In genomic region chr12:112103179-112103578, GRCm38 (mm10) we compare ENCODE assay signal across 26 mouse cellular contexts. TPM values are rescaled to one million over a fixed set of nuclear protein-coding genes. Genes with fewer than 3 reads are reported as not detected.
A peak's percentile ranks its signal among the peaks of the same experiment; 100 is the strongest.
DNase-seq lines count a peak whose midpoint lies in the region; ATAC-seq and TF ChIP-seq lines count a peak whose summit lies in the region.
"Had no signal": no experiment of that assay in that cellular context is flagged by ENCODE, and none has a peak within 500 bp of the region (broad histone marks: within the 10 kb centered on the region; RNA-seq: fewer than 3 reads in every experiment).

No protein-coding gene starts in this region.

- H3K4me2 ChIP-seq in heart, embryonic 13.5 days = no peak overlapping the region
- H3K4me2 ChIP-seq in liver, embryonic 14.5 days (ENCODE audit: low read depth) = no peak overlapping the region
- no peak overlapping the region for H3K4me2 ChIP-seq in hindbrain, embryonic 14.5 days (replicated peaks)
- H3K4me2 ChIP-seq: embryonic facial prominence, embryonic 15.5 days; hindbrain, embryonic 15.5 days had no signal

- TF ChIP-seq CTCF in liver, embryonic 14.5 days (IDR thresholded peaks at IDR 0.05; ENCODE audit: low read depth) = no peak

- 73% methylated on average over 5 of the region's 5 CpGs for WGBS in heart, embryonic 13.5 days
- WGBS in liver, embryonic 14.5 days (ENCODE audit: insufficient replicate concordance) = 68% methylated on average over 5 of the region's 5 CpGs
- WGBS in hindbrain, embryonic 14.5 days = 89% methylated on average over 5 of the region's 5 CpGs

- peaks cover 13% of the 10 kb centered on the region for H3K4me1 ChIP-seq in heart, embryonic 13.5 days
- peaks cover 0 to 3% of the 10 kb centered on the region in 2 experiments; a peak in 2 of 4 replicates for H3K4me1 ChIP-seq in liver, embryonic 14.5 days (replicated peaks; ENCODE audit: control insufficient read depth in 2 of 2, insufficient read depth in 2 of 2, low read length in 1 of 2)
- no peaks in the 10 kb centered on the region for H3K4me1 ChIP-seq in hindbrain, embryonic 14.5 days (replicated peaks; ENCODE audit: control insufficient read depth, insufficient read depth, low read length)
- H3K4me1 ChIP-seq: hindbrain, embryonic 15.5 days had no signal

- intact Hi-C loops in heart, postnatal 36 days (cut with DNase I) = no loop called here

- H3K36me3 ChIP-seq in heart, embryonic 13.5 days = no peaks in the 10 kb centered on the region
- H3K36me3 ChIP-seq in liver, embryonic 14.5 days (replicated peaks; ENCODE audit: control insufficient read depth, insufficient read depth, low read depth) = no peaks in the 10 kb centered on the region
- no peaks in the 10 kb centered on the region for H3K36me3 ChIP-seq in hindbrain, embryonic 14.5 days (replicated peaks; ENCODE audit: control insufficient read depth, insufficient read depth)
- H3K36me3 ChIP-seq: embryonic facial prominence, embryonic 15.5 days; forebrain, embryonic 10.5 days; hindbrain, embryonic 10.5 days; hindbrain, embryonic 15.5 days had no signal

- no peaks in the 10 kb centered on the region for H3K9me3 ChIP-seq in heart, embryonic 13.5 days
- no peaks in the 10 kb centered on the region for H3K9me3 ChIP-seq in liver, embryonic 14.5 days (ENCODE audit: control insufficient read depth, low read length)
- no peaks in the 10 kb centered on the region for H3K9me3 ChIP-seq in hindbrain, embryonic 14.5 days (ENCODE audit: control insufficient read depth, low read length)
- H3K9me3 ChIP-seq: embryonic facial prominence, embryonic 15.5 days; forebrain, embryonic 10.5 days; hindbrain, embryonic 10.5 days; hindbrain, embryonic 15.5 days had no signal

- 0 out of 2 replicates have a peak, but pooled peaks have one; percentile 7 for ATAC-seq in heart, embryonic 13.5 days (ENCODE audit: extremely low read depth, insufficient number of reproducible peaks, low FRiP score, low TSS enrichment)
- peak; percentile 37; the same call in 1 of the 2 replicates for ATAC-seq in liver, embryonic 14.5 days (ENCODE audit: insufficient read depth)
- no peak for ATAC-seq in hindbrain, embryonic 14.5 days (ENCODE audit: low FRiP score)
- ATAC-seq: activated CD4-positive, CD25-positive, alpha-beta regulatory T cell, adult 4 months; forebrain, embryonic 14.5 days; inflammation-experienced regulatory T-cells, adult 6 months; Patski had no signal

- no peak for TF ChIP-seq EP300 in liver, embryonic 14.5 days (IDR thresholded peaks at IDR 0.05; ENCODE audit: low read depth)

- peaks cover 42% of the 10 kb centered on the region for H3K27me3 ChIP-seq in heart, embryonic 13.5 days (replicated peaks)
- no peaks in the 10 kb centered on the region for H3K27me3 ChIP-seq in liver, embryonic 14.5 days (ENCODE audit: control insufficient read depth, insufficient read depth, low read length)
- 0 out of 2 replicates have a peak, but pooled peaks cover 9% of the 10 kb centered on the region for H3K27me3 ChIP-seq in hindbrain, embryonic 14.5 days (ENCODE audit: control insufficient read depth, insufficient read depth, low read length)
- H3K27me3 ChIP-seq: embryonic facial prominence, embryonic 15.5 days had no signal

- no peak overlapping the region for H3K4me3 ChIP-seq in heart, embryonic 13.5 days
- H3K4me3 ChIP-seq in liver, embryonic 14.5 days (ENCODE audit: insufficient read depth in 1 of 2, low read depth in 2 of 2, low read length in 2 of 2) = no peak overlapping the region
- no peak overlapping the region for H3K4me3 ChIP-seq in hindbrain, embryonic 14.5 days (replicated peaks; ENCODE audit: low read length)
- H3K4me3 ChIP-seq: embryonic facial prominence, embryonic 15.5 days; erythroblast, embryonic 14.5 days; forebrain, embryonic 10.5 days; gastrocnemius, adult 2 months; hindbrain, embryonic 10.5 days; hindbrain, embryonic 15.5 days had no signal

- no peak overlapping the region for H3K9ac ChIP-seq in heart, embryonic 13.5 days
- no peak overlapping the region for H3K9ac ChIP-seq in liver, embryonic 14.5 days (replicated peaks)
- H3K9ac ChIP-seq in hindbrain, embryonic 14.5 days = no peak overlapping the region
- H3K9ac ChIP-seq: embryonic facial prominence, embryonic 15.5 days; hindbrain, embryonic 15.5 days had no signal

- no peak overlapping the region; the same call in 1 of the 2 replicates for H3K27ac ChIP-seq in heart, embryonic 13.5 days (replicated peaks)
- H3K27ac ChIP-seq in liver, embryonic 14.5 days = no peak overlapping the region
- H3K27ac ChIP-seq in hindbrain, embryonic 14.5 days = no peak overlapping the region
- H3K27ac ChIP-seq: embryonic facial prominence, embryonic 15.5 days; forebrain, embryonic 10.5 days; gastrocnemius, adult 2 months; hindbrain, embryonic 10.5 days; hindbrain, embryonic 15.5 days had no signal

- DNase-seq in heart, postnatal 36 days = no peak
- DNase-seq in 3T3-L1 (ENCODE audit: low read depth, low spot score) (peak; percentile 34), NIH3T3 (ENCODE audit: low read depth) (peak; percentile 24)
- DNase-seq in liver, embryonic 14.5 days (ENCODE audit: low read depth in 3 of 3, low spot score in 3 of 3) = peak in 1 of 3 experiments; percentile 14
- no peak for DNase-seq in hindbrain, embryonic 14.5 days (ENCODE audit: low spot score)
- DNase-seq in embryo, embryonic 10.5 days (ENCODE audit: low spot score) = no peak
- DNase-seq: adrenal gland, adult 2 months; adrenal gland, postnatal 25 days; cerebellum, adult 2 months; cerebellum, postnatal 10 days; embryo, embryonic 11 days; gastrocnemius, adult 2 months; gastrocnemius, postnatal 25 days; heart, postnatal 10 days had no signal

RNA-seq across cellular contexts. Expression of gene Aspg, which starts 3.3 kb away (rescaled TPM):
- polyA plus RNA-seq in heart, embryonic 13.5 days (2015; fragmentation: Nextera tagmentation; extraction: Ambion mirVana) = 0.38 and 1.1 TPM in 2 replicates
- total RNA-seq in heart, postnatal 36 days (2021) = under 1 TPM; 0.57 to 0.69 TPM
- polyA plus RNA-seq in liver, embryonic 14.5 days (2012; rRNA removed) = 0.09 and 0.10 TPM in 2 replicates
- polyA plus RNA-seq in liver, embryonic 14.5 days (2014; fragmentation: Nextera tagmentation; extraction: Ambion mirVana) = 0.19 TPM in 1 of 2 replicates, not detected in the other
- 0.29 and 0.46 TPM in 2 replicates for polyA plus RNA-seq in hindbrain, embryonic 14.5 days (2014; fragmentation: Nextera tagmentation; extraction: Ambion mirVana)
- total RNA-seq: gastrocnemius, adult 2 months; gastrocnemius, postnatal 25 days; granulocyte monocyte progenitor cell, adult 5-6 weeks; MEL had no signal
- polyA plus RNA-seq: activated CD4-positive, CD25-positive, alpha-beta regulatory T cell, adult 4 months; erythroblast, embryonic 14.5 days; inflammation-experienced regulatory T-cells, adult 6 months had no signal

RNA-seq across cellular contexts. Expression of gene Kif26a, which starts 42.8 kb away (rescaled TPM):
- polyA plus RNA-seq in heart, embryonic 13.5 days (2015; fragmentation: Nextera tagmentation; extraction: Ambion mirVana) = 1.6 TPM in 2 replicates
- total RNA-seq in heart, postnatal 36 days (2021) = 10 to 100 TPM; 13.8 to 15.5 TPM
- 0.26 TPM in 2 replicates for polyA plus RNA-seq in liver, embryonic 14.5 days (2012; rRNA removed)
- polyA plus RNA-seq in liver, embryonic 14.5 days (2014; fragmentation: Nextera tagmentation; extraction: Ambion mirVana) = 0.03 and 0.08 TPM in 2 replicates
- polyA plus RNA-seq in hindbrain, embryonic 14.5 days (2014; fragmentation: Nextera tagmentation; extraction: Ambion mirVana) = 3.1 and 3.4 TPM in 2 replicates
- total RNA-seq: granulocyte monocyte progenitor cell, adult 5-6 weeks had no signal
- polyA plus RNA-seq: activated CD4-positive, CD25-positive, alpha-beta regulatory T cell, adult 4 months; erythroblast, embryonic 14.5 days; inflammation-experienced regulatory T-cells, adult 6 months had no signal

Comparison
In these comparisons a context has a peak if more than half of its experiments do, and no peak if none do; other contexts are left out.
1. DNase-seq: peak in 3T3-L1 (single experiment) and NIH3T3 (single experiment); none in heart, postnatal 36 days (0 of 2), hindbrain, embryonic 14.5 days (single experiment) and embryo, embryonic 10.5 days (single experiment).